Mouse (Mus musculus) G1E (cell line): ENCODE results near the gene Rgs9bp.

Experiments used
- CTCF ChIP-seq: IDR thresholded peaks from 2 replicates; pipeline ENCODE4 v1.5.1; 2012; ENCODE audit warnings: low read depth, low read length, inconsistent platforms, mixed read lengths
- GATA1 ChIP-seq: IDR thresholded peaks from 2 replicates; pipeline ENCODE4 v1.6.1; 2012; ENCODE audit warnings: borderline replicate concordance, low read length, inconsistent platforms, mixed read lengths
- GATA2 ChIP-seq: IDR thresholded peaks from 2 replicates; pipeline ENCODE4 v1.6.1; 2012; ENCODE audit warnings: low read depth, low read length, inconsistent platforms, borderline replicate concordance
- POLR2AphosphoS5 ChIP-seq: IDR thresholded peaks from 2 replicates; pipeline ENCODE4 v1.6.1; 2012; ENCODE audit warnings: low read depth, low read length, inconsistent platforms; ENCODE audit not compliant: insufficient replicate concordance
- TAL1 ChIP-seq: conservative IDR thresholded peaks from 2 replicates; pipeline ENCODE4 v1.6.1; 2012; ENCODE audit warnings: low read depth, low read length, inconsistent platforms, mixed read lengths

DNA sequence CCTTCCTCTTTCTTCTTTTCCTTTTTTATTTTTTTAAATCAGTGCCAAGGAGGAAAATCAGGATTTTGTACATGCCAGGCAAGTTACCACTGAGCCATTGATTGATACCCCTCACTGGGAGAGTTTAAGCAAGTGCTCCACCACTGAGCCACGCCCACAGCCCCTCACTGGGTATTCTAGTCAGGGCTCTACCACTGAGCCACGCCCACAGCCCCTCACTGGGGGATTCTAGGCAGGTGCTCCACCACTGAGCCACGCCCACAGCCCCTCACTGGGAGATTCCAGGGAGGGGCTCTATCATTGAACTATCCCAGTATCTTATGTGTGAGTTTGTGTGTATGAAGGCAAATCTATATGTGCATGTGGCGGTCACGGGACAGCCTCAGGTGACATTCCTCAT lies 8.9 kb upstream of the Rgs9bp start:
- TF ChIP-seq CTCF (no peak), TAL1 (no peak), GATA1 (no peak), GATA2 (no peak), POLR2AphosphoS5 (no peak)
